Mouse (Mus musculus): ENCODE results near the gene Sypl.
A peak's percentile ranks its signal among the peaks of the same experiment; 100 is the strongest.

Gene Sypl

DNA sequence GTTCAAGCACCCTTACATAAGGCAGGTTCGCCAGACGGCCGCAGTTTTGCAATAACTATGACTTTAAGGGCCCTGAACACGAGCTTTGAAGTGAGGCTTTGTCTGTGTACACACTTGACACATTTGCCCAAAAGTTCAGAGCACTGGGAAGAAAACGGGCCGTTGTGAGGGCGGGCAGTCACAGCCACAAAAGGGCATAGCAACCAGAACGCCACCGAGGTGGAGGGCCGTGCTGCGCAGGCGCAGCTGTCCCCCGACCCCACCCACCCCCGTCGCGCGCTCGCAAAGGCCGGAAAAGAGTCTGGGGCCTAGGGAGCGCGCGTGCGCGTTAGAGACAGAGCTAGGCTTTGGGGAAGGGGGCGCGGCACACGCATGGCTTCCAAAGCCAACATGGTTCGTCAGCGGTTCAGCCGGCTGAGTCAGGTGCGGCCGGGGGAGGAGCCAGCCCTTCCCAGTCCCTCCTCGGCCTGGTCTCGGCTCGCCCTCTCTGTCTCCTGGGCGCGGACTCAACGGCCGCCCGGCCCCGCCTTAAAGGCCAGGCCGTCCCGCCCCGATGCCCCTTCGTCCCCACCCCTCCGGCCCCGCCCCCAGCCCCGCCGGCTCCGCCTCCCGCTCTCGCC, at the start of gene Sypl:
Gene Sypl, plus strand, starts transcription at position 296 of the 620 bp plus-strand sequence.
- DNase-seq = peak; percentile 94 to 96

GRCm38 (mm10) chr12:32909686-32910085, 44.0 kb upstream of the Sypl start:
- DNase-seq = no peak

- DNase-seq = peak; percentile 49 to 52
These were observed 43.6 kb upstream of the Sypl start for GRCm38 (mm10) chr12:32910092-32910491.

DNA sequence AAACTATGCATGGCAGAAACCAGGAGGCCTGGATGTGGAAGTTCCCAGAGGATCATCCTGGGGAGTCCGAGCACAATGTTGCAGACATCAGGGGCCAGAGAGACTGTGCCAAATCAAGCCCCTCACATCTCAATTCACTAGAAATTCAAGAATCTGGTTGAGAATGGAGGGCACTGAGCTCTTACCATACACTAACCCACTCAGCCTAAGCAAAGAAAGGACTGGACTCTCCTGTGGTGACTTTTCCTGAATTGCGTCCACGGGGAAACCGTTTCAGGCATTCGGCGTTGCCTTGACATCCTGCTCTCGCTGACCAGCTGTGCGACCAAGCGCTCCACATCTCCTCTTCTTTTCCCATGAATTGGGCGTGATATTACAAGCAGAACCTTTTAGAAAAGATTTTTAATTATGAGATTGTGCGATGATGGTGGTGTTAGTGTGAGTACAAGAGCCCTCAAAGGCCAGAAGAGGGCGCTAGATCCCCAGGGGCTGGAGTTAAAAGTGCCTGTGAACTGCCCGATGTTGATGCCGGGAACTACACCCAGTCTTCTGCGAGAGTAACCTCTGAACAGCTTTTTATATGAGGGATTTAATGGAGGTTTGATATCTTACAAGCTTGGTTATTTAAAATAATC, 43.0 kb upstream of the Sypl start:
- DNase-seq = peak; percentile 59 to 64

DNA sequence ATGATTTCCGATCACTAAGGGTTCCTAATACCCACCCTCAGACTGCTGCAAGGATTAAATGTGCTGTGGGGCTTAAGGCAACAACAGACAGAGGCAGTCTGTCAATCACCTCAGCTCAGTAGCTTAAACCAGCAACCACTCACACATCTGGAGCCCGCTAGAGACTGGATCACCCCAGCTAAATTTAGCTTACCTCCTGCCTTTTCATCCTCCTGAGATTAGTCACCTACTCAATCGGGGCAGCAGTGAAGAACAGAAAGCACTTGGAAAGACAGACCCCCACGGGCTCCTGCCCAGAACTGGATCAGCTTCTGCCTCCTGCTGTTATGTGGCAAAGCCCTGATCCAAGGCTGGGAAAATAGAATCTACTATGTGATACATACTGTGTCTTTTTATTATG, 42.1 kb upstream of the Sypl start:
- no peak for DNase-seq

- DNase-seq = no peak
These were observed 40.9 kb upstream of the Sypl start for GRCm38 (mm10) chr12:32912772-32913171.

DNA sequence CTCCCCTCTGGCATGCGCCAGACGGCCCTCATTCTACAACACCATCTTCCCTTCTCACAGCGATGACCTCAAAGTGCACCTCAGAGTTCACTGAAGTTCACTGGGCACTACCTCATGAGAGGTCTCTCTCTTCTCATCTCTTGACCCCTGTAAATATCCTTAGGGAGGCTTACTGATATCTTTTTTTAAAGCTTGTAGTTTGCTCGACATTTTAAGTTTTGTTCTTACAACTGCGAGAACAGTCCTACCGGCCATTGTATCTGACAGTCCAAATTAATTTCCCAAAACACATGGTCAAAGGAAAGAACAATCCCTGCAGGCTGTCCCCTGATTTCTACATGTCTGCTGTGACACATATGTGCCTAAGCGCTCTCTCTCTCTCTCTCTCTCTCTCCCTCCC, 35.0 kb upstream of the Sypl start:
- DNase-seq = no peak

GRCm38 (mm10) chr12:32919091-32919490, 34.6 kb upstream of the Sypl start:
- no peak for DNase-seq

GRCm38 (mm10) chr12:32919527-32919926, 34.2 kb upstream of the Sypl start:
- no peak for DNase-seq

DNA sequence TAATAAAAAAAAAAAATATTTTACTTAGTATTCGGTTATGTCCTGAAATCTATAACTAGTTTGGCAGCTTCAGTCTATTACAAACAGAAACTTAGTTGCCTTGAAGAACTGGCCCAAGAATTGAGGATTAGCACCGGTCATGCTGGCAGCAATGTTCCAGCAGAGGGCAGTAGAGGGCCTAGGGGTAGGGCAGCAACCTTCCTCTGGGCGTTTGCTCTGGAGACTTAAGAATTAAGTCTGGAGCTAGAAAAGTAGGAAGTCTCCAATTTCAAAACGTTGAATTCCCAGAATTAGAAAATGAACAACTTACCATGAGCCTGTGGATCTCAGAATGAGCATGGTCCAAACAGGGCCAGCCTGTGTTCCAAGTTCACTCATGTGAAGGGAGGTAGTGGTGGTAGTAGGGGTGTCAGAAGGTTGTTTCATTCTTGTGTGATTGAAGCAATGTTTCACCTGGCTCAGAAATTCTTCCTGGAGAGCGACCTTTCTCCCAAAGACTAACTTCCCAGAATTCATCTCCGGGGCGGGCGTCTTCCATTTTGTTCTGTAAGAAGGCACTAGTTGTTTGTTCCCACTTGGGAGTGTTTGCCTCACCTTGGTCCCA, 33.4 kb upstream of the Sypl start:
- peak; percentile 82 for DNase-seq

- DNase-seq = no peak
These were observed 32.6 kb upstream of the Sypl start for GRCm38 (mm10) chr12:32921071-32921470.

- DNase-seq = no peak
These were observed 32.1 kb upstream of the Sypl start for GRCm38 (mm10) chr12:32921532-32922131.

DNA sequence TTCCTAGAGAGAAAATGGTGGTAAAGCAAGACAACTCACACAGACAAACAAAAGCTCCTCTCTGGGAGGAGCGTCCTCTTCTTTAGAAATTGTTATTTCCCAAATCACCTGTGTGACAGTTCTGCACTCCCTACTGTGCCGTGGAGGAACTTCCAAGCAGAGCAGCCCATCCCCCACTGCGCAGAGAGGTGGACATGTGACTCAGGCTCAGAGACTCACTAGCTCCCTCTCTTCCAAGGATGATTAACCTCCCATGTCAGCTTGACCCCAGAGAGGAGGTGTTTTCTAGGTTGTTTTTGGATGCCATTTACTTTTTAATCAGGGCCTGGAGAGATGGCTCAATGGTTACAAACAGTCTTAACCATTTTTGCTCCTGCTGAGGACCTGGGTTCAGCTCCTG, 29.4 kb upstream of the Sypl start:
- no peak for DNase-seq

- DNase-seq = no peak
These were observed 27.1 kb upstream of the Sypl start for GRCm38 (mm10) chr12:32926331-32927172.

DNA sequence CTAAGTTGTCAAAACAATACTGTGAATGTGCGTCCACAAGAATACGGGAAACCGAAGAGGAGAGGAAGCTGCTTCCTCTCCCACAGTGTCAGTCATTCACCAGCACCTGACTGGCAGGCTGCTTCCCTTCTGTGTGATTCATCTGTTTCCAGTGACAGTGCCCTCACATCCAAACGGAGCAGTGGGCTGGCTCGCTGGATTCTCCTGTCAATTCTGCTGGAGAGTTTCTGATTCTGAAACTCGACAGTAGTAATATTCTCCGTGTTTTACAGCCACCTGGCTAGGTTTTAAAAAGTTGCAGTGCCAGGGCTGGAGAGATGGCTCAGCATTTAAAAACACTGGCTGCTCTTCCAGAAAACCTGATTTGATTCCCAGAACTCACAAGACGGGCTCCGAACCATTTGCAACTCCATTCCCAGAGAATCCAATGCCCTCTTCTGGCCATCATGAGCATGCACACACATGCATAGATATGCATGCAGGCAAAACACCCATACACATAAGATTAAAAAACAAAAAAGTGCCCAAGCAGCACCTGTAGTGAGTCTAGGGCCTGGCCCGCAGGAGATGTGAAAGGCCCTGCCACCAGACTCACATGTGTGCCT, 26.4 kb upstream of the Sypl start:
- no peak for DNase-seq

- DNase-seq = no peak
These were observed 25.5 kb upstream of the Sypl start for GRCm38 (mm10) chr12:32928180-32928579.

- DNase-seq = no peak
These were observed 23.7 kb upstream of the Sypl start for GRCm38 (mm10) chr12:32929831-32930513.

- no peak for DNase-seq
These were observed 23.1 kb upstream of the Sypl start for GRCm38 (mm10) chr12:32930566-32930965.

GRCm38 (mm10) chr12:32936246-32936946, 17.3 kb upstream of the Sypl start:
- no peak for DNase-seq

- no peak for DNase-seq
These were observed 12.6 kb upstream of the Sypl start for GRCm38 (mm10) chr12:32941141-32941540.

DNA sequence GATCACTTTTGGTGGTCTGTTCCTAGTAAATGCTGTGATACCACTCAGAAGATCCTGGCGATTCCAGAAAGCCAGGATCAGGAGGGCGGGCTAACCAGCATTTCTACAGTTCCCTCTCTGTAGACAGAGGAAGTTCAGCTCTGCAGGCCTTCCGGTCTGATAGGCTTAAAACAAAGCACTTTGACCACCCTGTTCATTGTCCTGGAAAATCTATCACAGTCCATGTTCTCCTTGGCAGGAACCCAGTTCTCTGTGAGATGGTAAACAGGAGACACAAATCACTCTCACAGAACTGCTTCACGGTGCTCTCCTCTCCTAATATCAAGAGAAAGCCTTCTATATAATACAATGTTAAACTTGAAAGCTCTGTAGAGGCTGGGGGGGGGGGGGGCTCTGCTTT, 10.3 kb upstream of the Sypl start:
- no peak for DNase-seq
